9 mouse cellular contexts compared by ENCODE assay signal in the genomic region with DNA sequence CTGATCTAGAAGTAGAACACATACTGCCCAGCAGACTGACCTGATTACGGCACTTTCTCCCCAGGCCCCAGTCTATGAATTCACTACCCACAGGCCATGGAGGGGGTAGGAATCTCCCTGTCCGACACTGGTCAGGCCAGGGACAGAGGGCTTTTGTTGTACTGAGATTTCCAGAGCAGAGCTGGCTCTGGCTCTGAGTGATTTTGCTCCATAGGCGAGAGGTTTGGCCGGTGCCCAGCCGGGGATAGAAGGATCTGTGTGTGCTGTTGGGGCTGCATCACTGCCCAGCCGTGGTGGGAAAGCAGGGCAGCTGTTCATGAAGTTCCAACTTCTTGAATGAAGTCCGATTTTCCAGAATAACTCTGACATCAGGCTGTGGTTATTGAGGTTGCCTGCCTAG. TPM values are rescaled to one million over a fixed set of nuclear protein-coding genes. Genes with fewer than 3 reads are reported as not detected.
A peak's percentile ranks its signal among the peaks of the same experiment; 100 is the strongest.
DNase-seq lines count a peak whose midpoint lies in the region; ATAC-seq and TF ChIP-seq lines count a peak whose summit lies in the region.
"Had no signal": no experiment of that assay in that cellular context is flagged by ENCODE, and none has a peak within 500 bp of the region (broad histone marks: within the 10 kb centered on the region; RNA-seq: fewer than 3 reads in every experiment).

No protein-coding gene starts in this region.

- peak; percentile 18 for DNase-seq in hindbrain, embryonic 10.5 days (ENCODE audit: low spot score)
- no peak for DNase-seq in hindbrain, embryonic 11.5 days (ENCODE audit: low spot score)
- DNase-seq in embryonic facial prominence, embryonic 14.5 days (ENCODE audit: low spot score): peak; percentile 86
- DNase-seq in heart, postnatal 25 days (ENCODE audit: low spot score): peak; percentile 30
- peak; percentile 83 for DNase-seq in left cerebral cortex, postnatal 4 days
- DNase-seq in midbrain, postnatal 0 days (ENCODE audit: low spot score): peak; percentile 91
- no peak for DNase-seq in thymus, postnatal 4 days
- DNase-seq in urinary bladder, adult 2 months (ENCODE audit: low spot score): no peak

- WGBS in hindbrain, embryonic 10.5 days: 52% methylated on average over 7 of the region's 7 CpGs
- 57% methylated on average over 7 of the region's 7 CpGs for WGBS in hindbrain, embryonic 11.5 days
- 33% methylated on average over 7 of the region's 7 CpGs for WGBS in embryonic facial prominence, embryonic 14.5 days
- 44% methylated on average over 7 of the region's 7 CpGs for WGBS in midbrain, postnatal 0 days

- H3K9me3 ChIP-seq in hindbrain, embryonic 10.5 days: no peaks in the 10 kb centered on the region
- no peaks in the 10 kb centered on the region for H3K9me3 ChIP-seq in hindbrain, embryonic 11.5 days (ENCODE audit: control insufficient read depth, low read length)
- H3K9me3 ChIP-seq in embryonic facial prominence, embryonic 14.5 days (ENCODE audit: control insufficient read depth, low read length): no peaks in the 10 kb centered on the region
- H3K9me3 ChIP-seq in midbrain, postnatal 0 days (ENCODE audit: low read length): no peaks in the 10 kb centered on the region

- TF ChIP-seq CTCF in midbrain, postnatal 0 days (IDR thresholded peaks at IDR 0.05): no peak

- H3K4me2 ChIP-seq in hindbrain, embryonic 11.5 days (replicated peaks; ENCODE audit: low read depth, low read length): no peak overlapping the region
- no peak overlapping the region for H3K4me2 ChIP-seq in embryonic facial prominence, embryonic 14.5 days (ENCODE audit: low read depth, low read length)
- no peak overlapping the region for H3K4me2 ChIP-seq in midbrain, postnatal 0 days (ENCODE audit: low read depth, low read length, poor library complexity, severe bottlenecking)

- no peak overlapping the region for H3K4me3 ChIP-seq in hindbrain, embryonic 10.5 days
- H3K4me3 ChIP-seq in hindbrain, embryonic 11.5 days (ENCODE audit: low read depth, low read length): no peak overlapping the region
- no peak overlapping the region for H3K4me3 ChIP-seq in embryonic facial prominence, embryonic 14.5 days (ENCODE audit: low read depth, low read length)
- H3K4me3 ChIP-seq in midbrain, postnatal 0 days (ENCODE audit: low read depth, low read length): no peak overlapping the region

- no peak for ATAC-seq in hindbrain, embryonic 11.5 days (ENCODE audit: low FRiP score)
- peak; percentile 89 for ATAC-seq in embryonic facial prominence, embryonic 14.5 days (ENCODE audit: low read depth)
- ATAC-seq in midbrain, postnatal 0 days (ENCODE audit: low FRiP score): peak; percentile 91

- peaks cover 12% of the 10 kb centered on the region for H3K4me1 ChIP-seq in hindbrain, embryonic 10.5 days (replicated peaks)
- no peaks in the 10 kb centered on the region for H3K4me1 ChIP-seq in hindbrain, embryonic 11.5 days (replicated peaks; ENCODE audit: control insufficient read depth, insufficient read depth, low read length)
- H3K4me1 ChIP-seq in embryonic facial prominence, embryonic 14.5 days (ENCODE audit: control insufficient read depth, insufficient read depth, low read length): peaks cover 5% of the 10 kb centered on the region
- no peaks in the 10 kb centered on the region for H3K4me1 ChIP-seq in midbrain, postnatal 0 days (ENCODE audit: insufficient read depth, low read length)

- H3K36me3 ChIP-seq in hindbrain, embryonic 10.5 days: no peaks in the 10 kb centered on the region
- no peaks in the 10 kb centered on the region for H3K36me3 ChIP-seq in hindbrain, embryonic 11.5 days (ENCODE audit: control insufficient read depth, insufficient read depth, low read length)
- no peaks in the 10 kb centered on the region for H3K36me3 ChIP-seq in embryonic facial prominence, embryonic 14.5 days (ENCODE audit: control insufficient read depth, insufficient read depth, low read length)
- H3K36me3 ChIP-seq in midbrain, postnatal 0 days (ENCODE audit: insufficient read depth, low read length): no peaks in the 10 kb centered on the region
- H3K36me3 ChIP-seq: G1E had no signal

- no peak overlapping the region for H3K9ac ChIP-seq in hindbrain, embryonic 11.5 days (ENCODE audit: low read depth, low read length)
- H3K9ac ChIP-seq in embryonic facial prominence, embryonic 14.5 days (ENCODE audit: low read depth, low read length): no peak overlapping the region
- H3K9ac ChIP-seq in midbrain, postnatal 0 days (replicated peaks; ENCODE audit: low read length, poor library complexity, severe bottlenecking): no peak overlapping the region

- intact Hi-C loops in heart, postnatal 25 days (cut with DNase I): no loop called here
- intact Hi-C loops in left cerebral cortex, postnatal 4 days (cut with DNase I): no loop called here

- H3K27ac ChIP-seq in hindbrain, embryonic 10.5 days: peak overlapping the region; percentile 51; the same call in 1 of the 2 replicates
- H3K27ac ChIP-seq in hindbrain, embryonic 11.5 days (ENCODE audit: low read depth, low read length): no peak overlapping the region
- H3K27ac ChIP-seq in embryonic facial prominence, embryonic 14.5 days (replicated peaks; ENCODE audit: low read depth, low read length): peak overlapping the region; percentile 74
- H3K27ac ChIP-seq in midbrain, postnatal 0 days (ENCODE audit: low read depth, low read length): peak overlapping the region; percentile 55

- no peaks in the 10 kb centered on the region for H3K27me3 ChIP-seq in hindbrain, embryonic 10.5 days (ENCODE audit: insufficient read depth, poor library complexity, severe bottlenecking)
- no peaks in the 10 kb centered on the region for H3K27me3 ChIP-seq in hindbrain, embryonic 11.5 days (ENCODE audit: control insufficient read depth, insufficient read depth, low read length)
- H3K27me3 ChIP-seq in embryonic facial prominence, embryonic 14.5 days (replicated peaks; ENCODE audit: control insufficient read depth, insufficient read depth, low read length): no peaks in the 10 kb centered on the region
- H3K27me3 ChIP-seq in midbrain, postnatal 0 days (ENCODE audit: insufficient read depth, low read length): no peaks in the 10 kb centered on the region

RNA-seq across cellular contexts. Expression of gene Lpcat1, which starts 20.1 kb away (rescaled TPM):
- 58.1 and 66.3 TPM in 2 replicates for polyA plus RNA-seq in hindbrain, embryonic 10.5 days (2016; fragmentation: Nextera tagmentation; extraction: Ambion mirVana)
- 51.2 and 51.5 TPM in 2 replicates for polyA plus RNA-seq in hindbrain, embryonic 11.5 days (2014; fragmentation: Nextera tagmentation; extraction: Ambion mirVana)
- 39.4 and 43.6 TPM in 2 replicates for polyA plus RNA-seq in embryonic facial prominence, embryonic 14.5 days (2014; fragmentation: Nextera tagmentation; extraction: Ambion mirVana)
- 1 to 10 TPM; 7.6 to 8.4 TPM for total RNA-seq in heart, postnatal 25 days (2021)
- 100 to 1,000 TPM in 1 of 2 experiments, 10 to 100 TPM in 1; 95.5 to 106 TPM for total RNA-seq in left cerebral cortex, postnatal 4 days (2021)
- 168 and 225 TPM in 2 replicates for total RNA-seq in midbrain, postnatal 0 days (2014; rRNA removed)
- 83.4 and 86.2 TPM in 2 replicates for polyA plus RNA-seq in midbrain, postnatal 0 days (2015; fragmentation: Nextera tagmentation; extraction: Ambion mirVana)
- polyA plus RNA-seq in urinary bladder, adult 2 months (2012; rRNA removed): 15.2 and 17.2 TPM in 2 replicates
- polyA plus RNA-seq: G1E had no signal

Comparison
In these comparisons a context has a peak if more than half of its experiments do, and no peak if none do; other contexts are left out.
1. DNase-seq: peak in hindbrain, embryonic 10.5 days (single experiment), embryonic facial prominence, embryonic 14.5 days (single experiment), heart, postnatal 25 days (single experiment), left cerebral cortex, postnatal 4 days (single experiment) and midbrain, postnatal 0 days (single experiment); none in hindbrain, embryonic 11.5 days (single experiment), thymus, postnatal 4 days (single experiment) and urinary bladder, adult 2 months (single experiment).